Mouse (Mus musculus) CH12.LX (cell line): ENCODE measurements at regions not wholly inside any gene's neighbourhood (a gene's known extent, or its start where the extent isn't known, plus 50 kb on each side); places are given as distances from the start of the nearest gene placed in this dataset.

ENCODE experiments used
- BHLHE40 ChIP-seq: IDR thresholded peaks from 2 replicates; pipeline ENCODE4 v1.6.1; 2011; ENCODE audit warnings: mild to moderate bottlenecking, low read depth, low read length, improper control_type of control experiment
- CHD2 ChIP-seq: IDR thresholded peaks from 2 replicates; pipeline ENCODE4 v1.6.1; 2011; ENCODE audit warnings: low read length, improper control_type of control experiment
- CTCF ChIP-seq, 2 experiments: IDR thresholded peaks in 1 of 2; conservative IDR thresholded peaks in 1 of 2; 2 replicates each; pipeline ENCODE4 v1.5.1; 2011 to 2012; ENCODE audit warnings: low read depth in 2 of 2, low read length in 2 of 2, improper control_type of control experiment in 1 of 2, inconsistent platforms in 1 of 2, mild to moderate bottlenecking in 1 of 2, moderate library complexity in 1 of 2
- E2F4 ChIP-seq: IDR thresholded peaks from 2 replicates; pipeline ENCODE4 v1.6.1; 2011; ENCODE audit warnings: low read depth, low read length, improper control_type of control experiment; ENCODE audit not compliant: insufficient replicate concordance
- EP300 ChIP-seq: IDR thresholded peaks from 2 replicates; pipeline ENCODE4 v1.6.1; 2011; ENCODE audit warnings: low read length, improper control_type of control experiment
- HCFC1 ChIP-seq: IDR thresholded peaks from 2 replicates; pipeline ENCODE4 v1.6.1; 2012; ENCODE audit warnings: low read depth, mild to moderate bottlenecking, inconsistent platforms, low read length, improper control_type of control experiment
- MAX ChIP-seq: IDR thresholded peaks from 2 replicates; pipeline ENCODE4 v1.6.1; 2011; ENCODE audit warnings: low read length, improper control_type of control experiment
- POLR2A ChIP-seq: IDR thresholded peaks from 2 replicates; pipeline ENCODE4 v1.6.1; 2011; ENCODE audit warnings: low read depth, mild to moderate bottlenecking, improper control_type of control experiment, low read length
- POLR2AphosphoS2 ChIP-seq: IDR thresholded peaks from 2 replicates; pipeline ENCODE4 v1.6.1; 2011; ENCODE audit warnings: low read depth, low read length, improper control_type of control experiment
- SMC3 ChIP-seq: IDR thresholded peaks from 2 replicates; pipeline ENCODE4 v1.6.1; 2011; ENCODE audit warnings: low read depth, low read length, improper control_type of control experiment
- TBP ChIP-seq: conservative IDR thresholded peaks from 2 replicates; pipeline ENCODE4 v1.6.1; 2011; ENCODE audit warnings: low read depth, low read length, improper control_type of control experiment
- TCF12 ChIP-seq: IDR thresholded peaks from 2 replicates; pipeline ENCODE4 v1.6.1; 2014; ENCODE audit warnings: low read depth, mild to moderate bottlenecking, inconsistent platforms, low read length, improper control_type of control experiment
- USF1 ChIP-seq: IDR thresholded peaks from 2 replicates; pipeline ENCODE4 v1.6.1; 2014; ENCODE audit warnings: low read depth, mild to moderate bottlenecking, inconsistent platforms, low read length, improper control_type of control experiment
- ZNF384 ChIP-seq: IDR thresholded peaks from 2 replicates; pipeline ENCODE4 v1.6.1; 2012; ENCODE audit warnings: low read depth, low read length, improper control_type of control experiment, inconsistent platforms

GRCm38 (mm10) chr3:144078198-144078935 is 126.7 kb downstream of the Lmo4 start:
- no peak for TF ChIP-seq CTCF (conservative IDR thresholded peaks at IDR 0.05 in 1 of 2, IDR thresholded peaks at IDR 0.05 in 1 of 2; ENCODE audit: low read depth in 2 of 2, low read length in 2 of 2)
- TF ChIP-seq TCF12, result peak; percentile 61; the same call in 1 of the 2 replicates
- TF ChIP-seq POLR2A, result no peak
- TF ChIP-seq HCFC1, result 0 out of 2 replicates have a peak, but pooled peaks have one; percentile 29
- TF ChIP-seq CHD2, result peak; percentile 56
- TF ChIP-seq POLR2AphosphoS2, result no peak
- TF ChIP-seq EP300, result peak; percentile 61
- peak; percentile 64; the same call in 1 of the 2 replicates for TF ChIP-seq MAX
- peak; percentile 20; the same call in 1 of the 2 replicates for TF ChIP-seq SMC3
- TF ChIP-seq ZNF384, result no peak
- no peak for TF ChIP-seq TBP
- peak; percentile 89 for TF ChIP-seq USF1
- TF ChIP-seq BHLHE40, result peak; percentile 84
- no peak for TF ChIP-seq E2F4
